In the genomic region with DNA sequence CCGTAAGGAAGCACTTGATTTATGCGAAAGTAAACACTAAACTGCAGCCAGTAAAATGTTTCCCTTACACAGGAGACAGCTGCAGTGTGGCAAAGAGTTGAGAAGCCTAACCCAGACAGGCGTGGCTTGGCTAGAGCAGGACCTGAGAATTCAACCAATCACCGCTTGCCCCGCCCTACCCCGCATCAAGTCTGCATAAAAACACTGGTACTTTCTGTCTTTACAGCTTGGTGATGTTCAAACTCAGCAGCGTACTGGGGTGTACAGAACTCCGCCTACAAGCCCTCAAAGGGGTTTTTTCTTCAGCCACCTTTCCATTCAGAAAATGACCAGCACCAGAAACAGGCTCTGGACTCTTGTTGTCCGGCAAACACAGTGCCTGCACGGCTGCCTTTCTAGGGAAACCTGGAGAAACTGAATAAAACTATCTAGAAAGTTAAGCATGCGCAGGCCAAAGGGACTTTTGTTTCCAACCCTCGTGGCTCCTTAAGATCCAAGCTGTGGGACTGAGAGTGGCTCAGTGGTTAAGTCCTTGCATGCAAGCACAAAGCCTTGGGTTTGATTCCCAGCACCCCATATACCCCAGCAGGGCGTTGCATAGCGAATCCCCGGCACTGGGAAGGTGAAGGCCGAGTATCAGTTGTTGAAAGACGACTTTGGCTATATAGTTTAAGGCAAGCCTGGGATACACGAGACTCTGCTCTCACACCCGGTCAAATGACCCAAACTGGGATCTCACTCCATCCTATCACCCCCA, we compare ENCODE assay signal across 8 mouse cellular contexts. TPM values are rescaled to one million over a fixed set of nuclear protein-coding genes. Genes with fewer than 3 reads are reported as not detected.
DNase-seq lines count a peak whose midpoint lies in the region; ATAC-seq and TF ChIP-seq lines count a peak whose summit lies in the region.

No protein-coding gene starts in this region.

- peaks cover 81% of the 10 kb centered on the region for H3K4me1 ChIP-seq in E14TG2a.4 (replicated peaks; ENCODE audit: low read depth, low read length)
- H3K4me1 ChIP-seq in embryonic facial prominence, embryonic 13.5 days, result peaks cover 21% of the 10 kb centered on the region
- H3K4me1 ChIP-seq in heart, embryonic 12.5 days (replicated peaks), result peaks cover 8% of the 10 kb centered on the region; the same call in 1 of the 2 replicates
- peaks cover 15% of the 10 kb centered on the region for H3K4me1 ChIP-seq in kidney, embryonic 16.5 days (ENCODE audit: insufficient read depth, low read length)
- H3K4me1 ChIP-seq in small intestine, adult 2 months (ENCODE audit: control insufficient read depth, insufficient read depth, insufficient read length, low read length), result 0 out of 2 replicates have a peak, but pooled peaks cover 3% of the 10 kb centered on the region

- ATAC-seq in embryonic facial prominence, embryonic 13.5 days (ENCODE audit: insufficient number of reproducible peaks, insufficient read depth, low FRiP score, low TSS enrichment, low read depth), result no peak
- no peak for ATAC-seq in heart, embryonic 12.5 days (ENCODE audit: insufficient number of reproducible peaks, low FRiP score)
- ATAC-seq in kidney, embryonic 16.5 days (ENCODE audit: low FRiP score, low TSS enrichment), result peak; percentile 76

- H3K9ac ChIP-seq in embryonic facial prominence, embryonic 13.5 days, result peak overlapping the region; percentile 85
- H3K9ac ChIP-seq in heart, embryonic 12.5 days, result peak overlapping the region; percentile 78
- peak overlapping the region; percentile 77 for H3K9ac ChIP-seq in kidney, embryonic 16.5 days (replicated peaks; ENCODE audit: low read length)

- H3K9me3 ChIP-seq in E14TG2a.4 (ENCODE audit: low read length), result no peaks in the 10 kb centered on the region
- no peaks in the 10 kb centered on the region for H3K9me3 ChIP-seq in embryonic facial prominence, embryonic 13.5 days
- no peaks in the 10 kb centered on the region for H3K9me3 ChIP-seq in heart, embryonic 12.5 days (replicated peaks)
- no peaks in the 10 kb centered on the region for H3K9me3 ChIP-seq in kidney, embryonic 16.5 days (ENCODE audit: low read length)

- H3K27ac ChIP-seq in embryonic facial prominence, embryonic 13.5 days, result peak overlapping the region; percentile 81
- H3K27ac ChIP-seq in heart, embryonic 12.5 days (ENCODE audit: poor library complexity, severe bottlenecking), result no peak overlapping the region
- H3K27ac ChIP-seq in kidney, embryonic 16.5 days (ENCODE audit: low read length), result peak overlapping the region; percentile 81
- H3K27ac ChIP-seq in small intestine, adult 2 months (ENCODE audit: insufficient read depth, low read depth, low read length), result no peak overlapping the region

- peak; percentile 75 for DNase-seq in adrenal gland, postnatal 10 days
- peak; percentile 65 for DNase-seq in lung, postnatal 14 days
- DNase-seq in right cerebral cortex, postnatal 25 days, result no peak

- TF ChIP-seq POLR2A in small intestine, adult 2 months (IDR thresholded peaks at IDR 0.05; ENCODE audit: low read depth, low read length), result no peak

- 31% methylated on average over 19 of the region's 19 CpGs for WGBS in embryonic facial prominence, embryonic 13.5 days
- 31% methylated on average over 19 of the region's 19 CpGs for WGBS in heart, embryonic 12.5 days
- 23% methylated on average over 19 of the region's 19 CpGs for WGBS in kidney, embryonic 16.5 days
- WGBS in small intestine, adult 2 months, result 23% methylated on average over 19 of the region's 19 CpGs

- H3K27me3 ChIP-seq in E14TG2a.4 (ENCODE audit: insufficient read depth, low read length), result no peaks in the 10 kb centered on the region
- no peaks in the 10 kb centered on the region for H3K27me3 ChIP-seq in embryonic facial prominence, embryonic 13.5 days
- H3K27me3 ChIP-seq in heart, embryonic 12.5 days (replicated peaks), result no peaks in the 10 kb centered on the region
- no peaks in the 10 kb centered on the region for H3K27me3 ChIP-seq in kidney, embryonic 16.5 days (ENCODE audit: insufficient read depth, low read length)
- no peaks in the 10 kb centered on the region for H3K27me3 ChIP-seq in small intestine, adult 2 months (ENCODE audit: control insufficient read depth, insufficient read depth, low read length)

- TF ChIP-seq CTCF in E14TG2a.4 (conservative IDR thresholded peaks at IDR 0.05; ENCODE audit: low read length), result no peak
- no peak for TF ChIP-seq CTCF in small intestine, adult 2 months (IDR thresholded peaks at IDR 0.05; ENCODE audit: extremely low read depth, insufficient read length, insufficient replicate concordance, low read depth, low read length)

- peak overlapping the region; percentile 94 for H3K4me3 ChIP-seq in E14TG2a.4 (replicated peaks; ENCODE audit: low read length)
- H3K4me3 ChIP-seq in embryonic facial prominence, embryonic 13.5 days, result peak overlapping the region; percentile 76
- H3K4me3 ChIP-seq in heart, embryonic 12.5 days, result peak overlapping the region; percentile 75
- H3K4me3 ChIP-seq in kidney, embryonic 16.5 days (ENCODE audit: low read length), result peak overlapping the region; percentile 72
- peak overlapping the region; percentile 78 for H3K4me3 ChIP-seq in small intestine, adult 2 months (ENCODE audit: low read depth, low read length)

- H3K4me2 ChIP-seq in embryonic facial prominence, embryonic 13.5 days, result peak overlapping the region; percentile 96
- peak overlapping the region; percentile 93 for H3K4me2 ChIP-seq in heart, embryonic 12.5 days
- H3K4me2 ChIP-seq in kidney, embryonic 16.5 days (replicated peaks; ENCODE audit: low read depth, low read length), result peak overlapping the region; percentile 85

- peaks cover 29% of the 10 kb centered on the region for H3K36me3 ChIP-seq in E14TG2a.4 (ENCODE audit: insufficient read depth, low read length)
- H3K36me3 ChIP-seq in embryonic facial prominence, embryonic 13.5 days, result no peaks in the 10 kb centered on the region
- H3K36me3 ChIP-seq in heart, embryonic 12.5 days, result no peaks in the 10 kb centered on the region
- no peaks in the 10 kb centered on the region for H3K36me3 ChIP-seq in kidney, embryonic 16.5 days (ENCODE audit: insufficient read depth, low read length)
- H3K36me3 ChIP-seq in small intestine, adult 2 months (ENCODE audit: control insufficient read depth, insufficient read depth, low read length), result no peaks in the 10 kb centered on the region

RNA-seq across cellular contexts. Expression of gene Tmem231, which starts 0.9 kb away (rescaled TPM):
- total RNA-seq in adrenal gland, postnatal 10 days (2021), result 1 to 10 TPM; 4.0 to 5.5 TPM
- polyA plus RNA-seq in embryonic facial prominence, embryonic 13.5 days (2015; fragmentation: Nextera tagmentation; extraction: Ambion mirVana), result 21.1 and 22.1 TPM in 2 replicates
- 5.4 and 7.1 TPM in 2 replicates for polyA plus RNA-seq in heart, embryonic 12.5 days (2016; fragmentation: Nextera tagmentation; extraction: Ambion mirVana)
- polyA plus RNA-seq in kidney, embryonic 16.5 days (2015; fragmentation: Nextera tagmentation; extraction: Ambion mirVana), result 20.7 and 24.6 TPM in 2 replicates
- polyA plus RNA-seq in small intestine, adult 2 months (2012; rRNA removed), result 0.89 and 1.5 TPM in 2 replicates

RNA-seq across cellular contexts. Expression of gene Gabarapl2, which starts 7.7 kb away (rescaled TPM):
- total RNA-seq in adrenal gland, postnatal 10 days (2021), result 100 to 1,000 TPM; 119 to 121 TPM
- polyA plus RNA-seq in embryonic facial prominence, embryonic 13.5 days (2015; fragmentation: Nextera tagmentation; extraction: Ambion mirVana), result 166 and 167 TPM in 2 replicates
- 176 and 184 TPM in 2 replicates for polyA plus RNA-seq in heart, embryonic 12.5 days (2016; fragmentation: Nextera tagmentation; extraction: Ambion mirVana)
- polyA plus RNA-seq in kidney, embryonic 16.5 days (2015; fragmentation: Nextera tagmentation; extraction: Ambion mirVana), result 197 and 202 TPM in 2 replicates
- polyA plus RNA-seq in small intestine, adult 2 months (2012; rRNA removed), result 10.2 and 14.1 TPM in 2 replicates

RNA-seq across cellular contexts. Expression of gene Chst5, which starts 22.5 kb away (rescaled TPM):
- under 1 TPM; 0.15 to 0.18 TPM for total RNA-seq in adrenal gland, postnatal 10 days (2021)
- polyA plus RNA-seq in embryonic facial prominence, embryonic 13.5 days (2015; fragmentation: Nextera tagmentation; extraction: Ambion mirVana), result 3.4 and 3.6 TPM in 2 replicates
- polyA plus RNA-seq in heart, embryonic 12.5 days (2016; fragmentation: Nextera tagmentation; extraction: Ambion mirVana), result 0.12 and 0.45 TPM in 2 replicates
- polyA plus RNA-seq in kidney, embryonic 16.5 days (2015; fragmentation: Nextera tagmentation; extraction: Ambion mirVana), result 1.3 and 1.9 TPM in 2 replicates
- polyA plus RNA-seq in small intestine, adult 2 months (2012; rRNA removed), result 0.09 and 0.15 TPM in 2 replicates

RNA-seq across cellular contexts. Expression of gene Tmem170, which starts 56.2 kb away (rescaled TPM):
- 1 to 10 TPM; 6.2 TPM for total RNA-seq in adrenal gland, postnatal 10 days (2021)
- polyA plus RNA-seq in embryonic facial prominence, embryonic 13.5 days (2015; fragmentation: Nextera tagmentation; extraction: Ambion mirVana), result 8.3 and 8.6 TPM in 2 replicates
- 4.4 and 4.8 TPM in 2 replicates for polyA plus RNA-seq in heart, embryonic 12.5 days (2016; fragmentation: Nextera tagmentation; extraction: Ambion mirVana)
- 10.6 and 13.7 TPM in 2 replicates for polyA plus RNA-seq in kidney, embryonic 16.5 days (2015; fragmentation: Nextera tagmentation; extraction: Ambion mirVana)
- polyA plus RNA-seq in small intestine, adult 2 months (2012; rRNA removed), result 4.2 and 11.0 TPM in 2 replicates

RNA-seq across cellular contexts. Expression of gene Adat1, which starts 59.3 kb away (rescaled TPM):
- total RNA-seq in adrenal gland, postnatal 10 days (2021), result 1 to 10 TPM; 3.2 to 4.3 TPM
- 11.9 and 12.8 TPM in 2 replicates for polyA plus RNA-seq in embryonic facial prominence, embryonic 13.5 days (2015; fragmentation: Nextera tagmentation; extraction: Ambion mirVana)
- polyA plus RNA-seq in heart, embryonic 12.5 days (2016; fragmentation: Nextera tagmentation; extraction: Ambion mirVana), result 6.5 TPM in 2 replicates
- 11.7 and 12.0 TPM in 2 replicates for polyA plus RNA-seq in kidney, embryonic 16.5 days (2015; fragmentation: Nextera tagmentation; extraction: Ambion mirVana)
- polyA plus RNA-seq in small intestine, adult 2 months (2012; rRNA removed), result 0.60 and 0.91 TPM in 2 replicates

Comparison
In these comparisons a context has a peak if more than half of its experiments do, and no peak if none do; other contexts are left out.
1. H3K27ac ChIP-seq: peak in embryonic facial prominence, embryonic 13.5 days (single experiment) and kidney, embryonic 16.5 days (single experiment); none in heart, embryonic 12.5 days (single experiment) and small intestine, adult 2 months (single experiment).
2. RNA of gene Gabarapl2, which starts 7.7 kb away (polyA plus RNA-seq): 197 to 202 TPM in kidney, embryonic 16.5 days, 176 to 184 TPM in heart, embryonic 12.5 days and 166 to 167 TPM in embryonic facial prominence, embryonic 13.5 days; 10.2 to 14.1 TPM in small intestine, adult 2 months; every median in the first group is over 10 times any median in the second.
3. Peak in every context shown above with its lines, with median percentiles within 50 percentile points of each other: H3K4me3 ChIP-seq, H3K4me2 ChIP-seq and H3K9ac ChIP-seq.